Mouse (Mus musculus) neural tube, embryonic 13.5 days (tissue): ENCODE measurements around the gene Xpa. TPM values are rescaled to one million over a fixed set of nuclear protein-coding genes. Genes with fewer than 3 reads are reported as not detected.
"Not testable (repeated sequence)": the region's sequence is repeated elsewhere in the genome, so short reads cannot be mapped to it uniquely, and the experiment has no call there.

Experiments
- ATAC-seq: fragments of 200-750 bp; cut with Nextera tagmentation; 2 replicates; pipeline ENCODE4 v1.8.0; 2017; ENCODE audit warnings: low read depth, mild to moderate bottlenecking, moderate TSS enrichment, moderate library complexity
- H3K27ac ChIP-seq: fragments of 300-500 bp; sonication (generic); replicated peaks from 2 replicates; pipeline ENCODE4 v1.5.1; 2015; ENCODE audit warnings: moderate library complexity, mild to moderate bottlenecking, inconsistent platforms
- H3K27me3 ChIP-seq: fragments of 300-500 bp; sonication (generic); 2 replicates; pipeline ENCODE4 v1.6.1; 2015; ENCODE audit warnings: mild to moderate bottlenecking, inconsistent platforms
- H3K36me3 ChIP-seq: fragments of 300-500 bp; sonication (generic); 2 replicates; pipeline ENCODE4 v1.6.1; 2015; ENCODE audit warnings: mild to moderate bottlenecking, inconsistent platforms
- H3K4me1 ChIP-seq: fragments of 300-500 bp; sonication (generic); replicated peaks from 2 replicates; pipeline ENCODE4 v1.6.1; 2015; ENCODE audit warnings: inconsistent platforms
- H3K4me2 ChIP-seq: fragments of 300-500 bp; sonication (generic); 2 replicates; pipeline ENCODE4 v1.6.1; 2015; ENCODE audit warnings: inconsistent platforms, mild to moderate bottlenecking, moderate library complexity
- H3K4me3 ChIP-seq: fragments of 300-500 bp; sonication (generic); 2 replicates; pipeline ENCODE4 v1.5.1; 2015; ENCODE audit warnings: mild to moderate bottlenecking, inconsistent platforms
- H3K9ac ChIP-seq: fragments of 300-500 bp; sonication (generic); 2 replicates; pipeline ENCODE4 v1.6.1; 2015; ENCODE audit warnings: moderate library complexity, mild to moderate bottlenecking, inconsistent platforms
- H3K9me3 ChIP-seq: fragments of 300-500 bp; sonication (generic); 2 replicates; pipeline ENCODE4 v1.6.1; 2016; ENCODE audit warnings: inconsistent platforms
- WGBS: fragments of 180-500 bp; shearing (Covaris S2); methylation state at CpG from one replicate; pipeline ENCODE4 v1.1.7; 2015; 5-methylcytosine and 5-hydroxymethylcytosine counted together
- polyA plus RNA-seq: library from polyadenylated mRNA; unstranded; fragments of >200 nt; fragmentation: Nextera tagmentation; extraction: Ambion mirVana; gene quantifications from 2 replicates; pipeline ENCODE4 v1.2.1, GENCODE M21; 2015

Xpa gene
- polyA plus RNA-seq = 32.0 and 32.8 TPM in 2 replicates

- Histone ChIP-seq H3K4me3 (peak within 1 kb of the TSS; percentile 78), H3K27ac (peak within 1 kb of the TSS; percentile 95), H3K4me1 (peaks cover 34% of the 10 kb centered on the region), H3K4me2 (peak within 1 kb of the TSS; percentile 88), H3K9me3 (no peaks in the 10 kb centered on the region), H3K27me3 (peaks cover 27% of the 10 kb centered on the region), H3K9ac (peak within 1 kb of the TSS; percentile 93), H3K36me3 (peaks cover 4% of the 10 kb centered on the region)
- peak; percentile 97 for ATAC-seq
- under 1% methylated on average over 70 of the region's 70 CpGs for WGBS
Observed at GRCm38 (mm10) chr4:46195781-46196487, at the start of gene Xpa. Gene Xpa, minus strand, starts transcription at chr4:46196311.

- no peaks in the 10 kb centered on the region for H3K36me3 ChIP-seq
- no peak overlapping the region for H3K4me3 ChIP-seq
- H3K27me3 ChIP-seq = no peaks in the 10 kb centered on the region
- ATAC-seq = no peak
- no peak overlapping the region for H3K4me2 ChIP-seq
- no peaks in the 10 kb centered on the region for H3K4me1 ChIP-seq
- no peak overlapping the region for H3K27ac ChIP-seq
- no peaks in the 10 kb centered on the region for H3K9me3 ChIP-seq
- WGBS = 92% methylated on average over 3 of the region's 3 CpGs
- H3K9ac ChIP-seq = no peak overlapping the region
Observed at GRCm38 (mm10) chr4:46235871-46236270, 39.8 kb upstream of the Xpa start.

DNA sequence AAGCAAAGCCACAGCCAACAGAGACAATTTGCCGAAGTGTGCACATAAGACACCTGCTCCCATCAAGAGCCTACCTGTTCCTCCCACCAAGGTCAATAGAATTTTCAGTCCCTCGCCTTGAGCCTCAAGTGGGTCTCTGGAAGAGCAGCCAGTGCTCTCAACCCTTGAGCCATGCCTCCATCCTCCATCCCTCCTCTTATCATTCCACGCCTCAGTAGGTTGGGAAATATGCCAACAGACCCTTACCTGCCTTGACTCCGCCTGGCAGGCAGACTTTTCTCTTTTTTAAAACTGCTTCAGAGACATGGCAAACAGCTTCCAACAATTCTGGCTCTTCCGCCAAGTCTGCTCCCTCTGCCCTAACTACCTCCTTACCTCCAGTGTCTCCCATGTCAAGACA lies 38.6 kb upstream of the Xpa start:
- no peak overlapping the region for H3K27ac ChIP-seq
- 91% methylated on average over 5 of the region's 5 CpGs for WGBS
- no peak for ATAC-seq

GRCm38 (mm10) chr4:46226972-46227535 lies 30.9 kb upstream of the Xpa start:
- WGBS = 65% methylated on average over 19 of the region's 19 CpGs
- Histone ChIP-seq H3K4me3 (no peak overlapping the region), H3K36me3 (no peaks in the 10 kb centered on the region), H3K9ac (no peak overlapping the region), H3K4me1 (no peaks in the 10 kb centered on the region), H3K27me3 (no peaks in the 10 kb centered on the region), H3K4me2 (no peak overlapping the region), H3K27ac (no peak overlapping the region), H3K9me3 (no peaks in the 10 kb centered on the region)
- ATAC-seq = no peak

More for the DNA sequence above, 38.6 kb upstream of the Xpa start:
- Histone ChIP-seq H3K27me3 (no peaks in the 10 kb centered on the region), H3K9me3 (no peaks in the 10 kb centered on the region), H3K4me2 (no peak overlapping the region), H3K4me3 (no peak overlapping the region), H3K4me1 (no peaks in the 10 kb centered on the region), H3K9ac (no peak overlapping the region), H3K36me3 (no peaks in the 10 kb centered on the region)

DNA sequence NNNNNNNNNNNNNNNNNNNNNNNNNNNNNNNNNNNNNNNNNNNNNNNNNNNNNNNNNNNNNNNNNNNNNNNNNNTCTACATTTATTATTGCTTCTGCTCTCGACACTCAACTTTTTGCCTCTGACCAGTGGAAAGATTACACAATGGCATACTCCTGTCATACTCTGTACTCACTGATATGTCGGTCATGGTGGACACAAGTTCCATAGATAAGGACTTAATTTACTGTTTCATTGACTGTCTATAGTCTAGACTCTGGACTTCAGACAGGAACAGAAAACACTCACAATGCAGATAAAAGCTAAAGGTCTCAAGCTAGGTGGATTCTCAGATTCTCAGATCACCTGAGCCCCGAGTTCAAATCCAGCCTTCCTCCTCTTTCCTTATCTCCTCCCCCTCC lies 25.0 kb upstream of the Xpa start:
- Histone ChIP-seq H3K4me3 (no peak overlapping the region), H3K9ac (no peak overlapping the region), H3K36me3 (no peaks in the 10 kb centered on the region), H3K27me3 (no peaks in the 10 kb centered on the region), H3K9me3 (no peaks in the 10 kb centered on the region), H3K27ac (no peak overlapping the region), H3K4me2 (no peak overlapping the region), H3K4me1 (no peaks in the 10 kb centered on the region)
- WGBS = 84% methylated on average over 3 of the region's 3 CpGs
- ATAC-seq = no peak

- peak overlapping the region; percentile 38 for H3K4me3 ChIP-seq
- peak overlapping the region; percentile 83 for H3K27ac ChIP-seq
- WGBS = 7% methylated on average over 23 of the region's 23 CpGs
- H3K4me1 ChIP-seq = peaks cover 7% of the 10 kb centered on the region; the same call in 1 of the 2 replicates
- ATAC-seq = peak; percentile 66
- H3K36me3 ChIP-seq = no peaks in the 10 kb centered on the region
- H3K9ac ChIP-seq = peak overlapping the region; percentile 79
- H3K27me3 ChIP-seq = peaks cover 42% of the 10 kb centered on the region
- no peaks in the 10 kb centered on the region for H3K9me3 ChIP-seq
- H3K4me2 ChIP-seq = peak overlapping the region; percentile 62
Observed at GRCm38 (mm10) chr4:46202562-46203126, 6.5 kb upstream of the Xpa start.

DNA sequence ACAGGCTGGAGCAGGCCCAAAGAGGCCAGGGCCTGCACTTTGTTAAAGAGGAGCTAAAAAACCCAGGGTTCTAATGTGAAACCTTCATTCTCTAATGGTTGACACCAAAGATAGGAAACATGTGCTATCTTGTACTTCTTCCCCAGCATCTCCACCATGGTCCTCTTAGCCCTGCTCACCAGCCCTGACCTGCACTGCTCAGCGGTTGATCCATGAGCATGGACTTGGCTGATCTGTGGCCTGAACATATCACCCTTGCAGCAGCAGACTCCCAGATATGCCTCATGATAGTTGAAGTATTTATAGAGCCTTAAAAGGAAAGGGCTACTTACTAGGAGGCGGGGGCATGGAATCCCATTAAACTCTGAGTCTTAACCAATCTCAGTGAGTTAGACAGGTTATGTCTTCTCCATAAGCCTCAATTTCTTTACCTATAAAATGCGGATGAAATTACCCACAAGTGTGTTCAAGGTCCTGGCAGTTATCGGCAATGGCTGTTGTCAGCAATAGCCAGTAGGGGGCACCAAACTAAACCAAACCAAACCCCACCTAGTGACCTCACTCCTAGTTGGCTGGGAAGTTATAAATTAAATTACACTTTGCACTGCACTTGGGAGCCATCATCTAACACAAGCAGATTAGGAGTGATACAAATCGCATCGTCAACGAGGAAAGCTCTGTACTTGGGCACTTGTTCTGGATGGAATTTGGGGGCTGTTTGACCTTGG lies 5.9 kb upstream of the Xpa start:
- Histone ChIP-seq H3K27me3 (peaks cover 43% of the 10 kb centered on the region), H3K27ac (peak overlapping the region; percentile 83)
- ATAC-seq = peak; percentile 87

DNA sequence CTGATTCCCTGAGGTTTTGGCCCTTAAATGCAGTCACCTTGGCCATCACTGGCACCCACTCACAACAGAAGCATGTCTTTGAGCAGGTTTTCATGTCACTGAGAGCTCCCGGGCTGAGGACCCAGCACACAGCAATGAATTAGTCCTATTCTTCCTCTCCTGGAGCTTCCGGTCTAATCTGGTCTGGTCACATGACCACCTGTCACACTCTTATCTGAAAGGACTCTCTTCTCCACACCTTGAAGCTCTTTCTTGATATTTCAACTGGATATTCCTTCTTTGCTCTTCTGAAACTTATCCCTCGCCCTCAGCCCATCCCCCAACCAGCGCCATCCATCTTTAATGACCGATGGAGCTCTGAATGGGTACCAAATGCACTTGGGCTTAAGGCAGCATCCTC lies 2.0 kb upstream of the Xpa start:
- H3K4me3 ChIP-seq = no peak overlapping the region
- H3K9me3 ChIP-seq = no peaks in the 10 kb centered on the region
- peaks cover 37% of the 10 kb centered on the region for H3K27me3 ChIP-seq
- WGBS = 74% methylated on average over 5 of the region's 5 CpGs
- ATAC-seq = no peak
- no peak overlapping the region for H3K4me2 ChIP-seq
- H3K36me3 ChIP-seq = no peaks in the 10 kb centered on the region
- no peak overlapping the region for H3K27ac ChIP-seq
- no peak overlapping the region for H3K9ac ChIP-seq
- peaks cover 37% of the 10 kb centered on the region for H3K4me1 ChIP-seq

More for the DNA sequence above, 5.9 kb upstream of the Xpa start:
- Histone ChIP-seq H3K4me1 (peaks cover 7% of the 10 kb centered on the region; the same call in 1 of the 2 replicates), H3K4me2 (peak overlapping the region; percentile 62), H3K4me3 (peak overlapping the region; percentile 38), H3K9me3 (no peaks in the 10 kb centered on the region), H3K36me3 (no peaks in the 10 kb centered on the region), H3K9ac (peak overlapping the region; percentile 79)
- 9% methylated on average over 7 of the region's 7 CpGs for WGBS

DNA sequence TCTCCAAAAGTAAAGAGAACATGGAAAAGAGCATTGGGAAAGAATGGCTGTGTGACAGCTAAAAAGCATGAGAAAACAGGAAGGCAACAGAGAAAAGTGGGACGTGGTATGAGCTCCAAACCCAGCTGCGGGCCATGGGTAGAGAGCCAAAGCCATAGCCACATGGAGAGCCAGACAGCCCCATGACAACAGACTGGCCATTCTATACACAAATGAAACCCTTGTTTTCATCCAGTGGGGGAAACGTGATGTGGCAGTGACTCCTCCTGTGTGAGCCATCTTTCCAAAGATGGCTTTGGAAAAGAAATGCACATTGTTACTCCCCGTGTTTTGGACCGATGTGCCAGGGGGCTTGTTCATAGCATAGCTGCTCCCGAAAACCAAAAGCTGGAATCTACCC lies 402 bp upstream of the Xpa start:
- Histone ChIP-seq H3K36me3 (no peaks in the 10 kb centered on the region), H3K4me1 (peaks cover 34% of the 10 kb centered on the region), H3K27ac (peak overlapping the region; percentile 95), H3K4me3 (peak overlapping the region; percentile 78), H3K9me3 (no peaks in the 10 kb centered on the region), H3K27me3 (peaks cover 33% of the 10 kb centered on the region), H3K4me2 (peak overlapping the region; percentile 88), H3K9ac (peak overlapping the region; percentile 57)
- peak; percentile 34; the same call in 1 of the 2 replicates for ATAC-seq
- 41% methylated on average over 6 of the region's 6 CpGs for WGBS

GRCm38 (mm10) chr4:46192011-46192410 lies 4.1 kb downstream of the Xpa start:
- peaks cover 38% of the 10 kb centered on the region for H3K36me3 ChIP-seq
- H3K9ac ChIP-seq, H3K9me3 ChIP-seq, H3K4me3 ChIP-seq, H3K4me2 ChIP-seq, H3K27ac ChIP-seq, H3K27me3 ChIP-seq, ATAC-seq: not testable (repeated sequence)
- H3K4me1 ChIP-seq = peaks cover 34% of the 10 kb centered on the region

GRCm38 (mm10) chr4:46186466-46186865 lies 9.6 kb downstream of the Xpa start:
- H3K4me3 ChIP-seq = no peak overlapping the region
- no peaks in the 10 kb centered on the region for H3K27me3 ChIP-seq
- H3K4me2 ChIP-seq = no peak overlapping the region
- H3K9ac ChIP-seq = no peak overlapping the region
- peaks cover 89% of the 10 kb centered on the region for H3K36me3 ChIP-seq
- no peaks in the 10 kb centered on the region for H3K9me3 ChIP-seq
- ATAC-seq = no peak
- WGBS = 84% methylated on average over 3 of the region's 3 CpGs
- H3K4me1 ChIP-seq = no peaks in the 10 kb centered on the region
- no peak overlapping the region for H3K27ac ChIP-seq

GRCm38 (mm10) chr4:46185890-46186289 lies 10.2 kb downstream of the Xpa start:
- no peak for ATAC-seq
- H3K27me3 ChIP-seq = no peaks in the 10 kb centered on the region
- no peak overlapping the region for H3K9ac ChIP-seq
- H3K4me1 ChIP-seq = no peaks in the 10 kb centered on the region
- H3K4me3 ChIP-seq = no peak overlapping the region
- H3K4me2 ChIP-seq = no peak overlapping the region
- no peaks in the 10 kb centered on the region for H3K9me3 ChIP-seq
- H3K27ac ChIP-seq = no peak overlapping the region
- 87% methylated on average over 9 of the region's 9 CpGs for WGBS
- H3K36me3 ChIP-seq = peaks cover 90% of the 10 kb centered on the region
